Mouse (Mus musculus): ENCODE measurements around the gene Hpn.

Gene Hpn

GRCm38 (mm10) chr7:31081106-31081505 lies 34.0 kb downstream of the Hpn start:
- no peak for DNase-seq (ENCODE audit: low spot score in 2 of 2)

- DNase-seq (ENCODE audit: low spot score in 2 of 2), result no peak
Measured at GRCm38 (mm10) chr7:31080611-31081010, 34.5 kb downstream of the Hpn start.

GRCm38 (mm10) chr7:31079670-31080069 lies 35.4 kb downstream of the Hpn start:
- no peak for DNase-seq (ENCODE audit: low spot score in 2 of 2)

- peak in 1 of 2 experiments; percentile 55 for DNase-seq (ENCODE audit: low spot score in 2 of 2)
Measured at GRCm38 (mm10) chr7:31077885-31078445, 37.1 kb downstream of the Hpn start.

- no peak for DNase-seq (ENCODE audit: low spot score in 2 of 2)
Measured at GRCm38 (mm10) chr7:31077470-31077869, 37.6 kb downstream of the Hpn start.

GRCm38 (mm10) chr7:31076492-31076891 lies 38.6 kb downstream of the Hpn start, which contains the start of gene Fxyd3:
Gene Fxyd3 (minus strand): TSS chr7:31076704.
- DNase-seq (ENCODE audit: low spot score in 2 of 2), result no peak

GRCm38 (mm10) chr7:31074713-31075069 lies 40.4 kb downstream of the Hpn start:
- no peak for DNase-seq (ENCODE audit: low spot score in 2 of 2)

- DNase-seq (ENCODE audit: low spot score in 2 of 2), result no peak
Measured at GRCm38 (mm10) chr7:31074061-31074712, 40.9 kb downstream of the Hpn start.

GRCm38 (mm10) chr7:31073546-31073945 lies 41.5 kb downstream of the Hpn start:
- DNase-seq (ENCODE audit: low spot score in 2 of 2), result no peak

- no peak for DNase-seq (ENCODE audit: low spot score in 2 of 2)
Measured at GRCm38 (mm10) chr7:31072326-31072725, 42.8 kb downstream of the Hpn start.

- no peak for DNase-seq (ENCODE audit: low spot score in 2 of 2)
Measured at GRCm38 (mm10) chr7:31070324-31070723, 44.8 kb downstream of the Hpn start.

- DNase-seq (ENCODE audit: low spot score in 2 of 2), result no peak
Measured at GRCm38 (mm10) chr7:31069491-31069890, 45.6 kb downstream of the Hpn start.

GRCm38 (mm10) chr7:31067836-31068235 lies 47.3 kb downstream of the Hpn start:
- no peak for DNase-seq (ENCODE audit: low spot score in 2 of 2)

GRCm38 (mm10) chr7:31063074-31063560 lies 52.0 kb downstream of the Hpn start:
- no peak for DNase-seq (ENCODE audit: low spot score in 2 of 2)

GRCm38 (mm10) chr7:31060621-31061010 lies 54.5 kb downstream of the Hpn start:
- no peak for DNase-seq (ENCODE audit: low spot score in 2 of 2)

GRCm38 (mm10) chr7:31059919-31060620 lies 55.0 kb downstream of the Hpn start:
- no peak for DNase-seq (ENCODE audit: low spot score in 2 of 2)

GRCm38 (mm10) chr7:31059108-31059507 lies 56.0 kb downstream of the Hpn start, which contains the start of gene Lgi4:
Gene Lgi4 (plus strand): TSS chr7:31059342.
- peak; percentile 78 to 84 for DNase-seq (ENCODE audit: low spot score in 2 of 2)

GRCm38 (mm10) chr7:31058211-31058610 lies 56.9 kb downstream of the Hpn start:
- DNase-seq (ENCODE audit: low spot score in 2 of 2), result no peak

- DNase-seq (ENCODE audit: low spot score in 2 of 2), result no peak
Measured at GRCm38 (mm10) chr7:31057730-31058129, 57.4 kb downstream of the Hpn start.

- DNase-seq (ENCODE audit: low spot score in 2 of 2), result no peak
Measured at GRCm38 (mm10) chr7:31057071-31057470, 58.0 kb downstream of the Hpn start, which contains the start of gene Fxyd1. Gene Fxyd1 (minus strand): TSS chr7:31057199.

GRCm38 (mm10) chr7:31056448-31056847 lies 58.6 kb downstream of the Hpn start:
- DNase-seq (ENCODE audit: low spot score in 2 of 2), result no peak

GRCm38 (mm10) chr7:31055883-31056282 lies 59.2 kb downstream of the Hpn start:
- no peak for DNase-seq (ENCODE audit: low spot score in 2 of 2)

- DNase-seq (ENCODE audit: low spot score in 2 of 2), result no peak
Measured at GRCm38 (mm10) chr7:31055354-31055824, 59.7 kb downstream of the Hpn start.
